Mouse (Mus musculus) kidney, adult 2 months (tissue): ENCODE results near the gene Crlf1. TPM values are rescaled to one million over a fixed set of nuclear protein-coding genes. Genes with fewer than 3 reads are reported as not detected.

ENCODE experiments used
- DNase-seq: peaks from one replicate; pipeline ENCODE4 v3.0.0; 2021
- H3K27ac ChIP-seq: fragments of 200-500 bp; 2 replicates; pipeline ENCODE4 v1.5.1; 2012; ENCODE audit warnings: low read depth, low read length, control low read depth, inconsistent platforms; ENCODE audit not compliant: insufficient read depth
- H3K27me3 ChIP-seq: fragments of 200-500 bp; replicated peaks from 2 replicates; pipeline ENCODE4 v1.6.1; 2012; ENCODE audit warnings: mild to moderate bottlenecking, moderate library complexity, low read length, inconsistent platforms; ENCODE audit not compliant: control insufficient read depth, insufficient read depth
- H3K36me3 ChIP-seq: fragments of 200-500 bp; 2 replicates; pipeline ENCODE4 v1.6.1; 2012; ENCODE audit warnings: mild to moderate bottlenecking, moderate library complexity, low read length, inconsistent platforms; ENCODE audit not compliant: control insufficient read depth, insufficient read depth
- H3K4me1 ChIP-seq: fragments of 200-500 bp; 2 replicates; pipeline ENCODE4 v1.6.1; 2011; ENCODE audit warnings: low read length; ENCODE audit not compliant: control insufficient read depth, insufficient read depth
- H3K4me3 ChIP-seq: fragments of 200-500 bp; 2 replicates; pipeline ENCODE4 v1.5.1; 2011; ENCODE audit warnings: mild to moderate bottlenecking, low read depth, low read length, control low read depth; ENCODE audit not compliant: insufficient read depth
- CTCF ChIP-seq: fragments of 200-500 bp; conservative IDR thresholded peaks from 2 replicates; pipeline ENCODE4 v1.5.1; 2011; ENCODE audit warnings: low read depth, mild to moderate bottlenecking, control low read depth, low read length, moderate library complexity, mixed read lengths; ENCODE audit not compliant: insufficient read depth, insufficient read length
- POLR2A ChIP-seq: fragments of 200-500 bp; IDR thresholded peaks from one replicate; pipeline ENCODE4 v1.6.1; 2011; ENCODE audit warnings: low read depth, low read length, control low read depth
- WGBS: fragments of 180-500 bp; shearing (Covaris S2); methylation state at CpG from one replicate; pipeline ENCODE4 v1.1.7; 2018; 5-methylcytosine and 5-hydroxymethylcytosine counted together
- polyA plus RNA-seq: library from polyadenylated mRNA; depleted of rRNA; stranded (reverse); fragments of >200 nt; gene quantifications from 2 replicates; pipeline ENCODE4 v1.2.3, GENCODE M21; 2012; rRNA removed

Gene Crlf1
- 2.6 TPM in 2 replicates for polyA plus RNA-seq

- TF ChIP-seq POLR2A (no peak), CTCF (no peak)
- 2% methylated on average over 83 of the region's 93 CpGs for WGBS
- Histone ChIP-seq H3K4me1 (no peaks in the 10 kb centered on the region), H3K4me3 (peak within 1 kb of the TSS; percentile 30), H3K27me3 (peaks cover 12% of the 10 kb centered on the region; the same call in 1 of the 2 replicates), H3K36me3 (no peaks in the 10 kb centered on the region), H3K27ac (no peak within 1 kb of the TSS)
- DNase-seq = no peak
Measured at GRCm38 (mm10) chr8:70492664-70493640, at the start of gene Crlf1. Gene Crlf1, plus strand, starts transcription at chr8:70493158.

GRCm38 (mm10) chr8:70443326-70443725, 49.6 kb upstream of the Crlf1 start:
- Histone ChIP-seq H3K4me3 (no peak overlapping the region), H3K27ac (no peak overlapping the region), H3K4me1 (peaks cover 6% of the 10 kb centered on the region; the same call in 1 of the 2 replicates), H3K27me3 (no peaks in the 10 kb centered on the region), H3K36me3 (no peaks in the 10 kb centered on the region)
- no peak for DNase-seq
- 58% methylated on average over 4 of the region's 4 CpGs for WGBS
- TF ChIP-seq CTCF (no peak), POLR2A (no peak)

GRCm38 (mm10) chr8:70445988-70446387, 47.0 kb upstream of the Crlf1 start:
- DNase-seq = no peak
- H3K27ac ChIP-seq = no peak overlapping the region
- no peaks in the 10 kb centered on the region for H3K4me1 ChIP-seq
- no peak overlapping the region for H3K4me3 ChIP-seq
- TF ChIP-seq POLR2A (no peak), CTCF (no peak)
- no peaks in the 10 kb centered on the region for H3K36me3 ChIP-seq
- 56% methylated on average over 1 of the region's 1 CpGs for WGBS
- H3K27me3 ChIP-seq = no peaks in the 10 kb centered on the region

- Histone ChIP-seq H3K27ac (no peak overlapping the region), H3K4me3 (no peak overlapping the region), H3K4me1 (no peaks in the 10 kb centered on the region), H3K27me3 (no peaks in the 10 kb centered on the region), H3K36me3 (no peaks in the 10 kb centered on the region)
- peak; percentile 26 for DNase-seq
- no peak for TF ChIP-seq POLR2A
- TF ChIP-seq CTCF = no peak
- 42% methylated on average over 19 of the region's 19 CpGs for WGBS
Measured at GRCm38 (mm10) chr8:70447639-70448420, 45.1 kb upstream of the Crlf1 start.

- DNase-seq = no peak
- H3K27ac ChIP-seq = no peak overlapping the region
- no peaks in the 10 kb centered on the region for H3K36me3 ChIP-seq
- no peak overlapping the region for H3K4me3 ChIP-seq
- H3K4me1 ChIP-seq = no peaks in the 10 kb centered on the region
- WGBS = 82% methylated on average over 52 of the region's 52 CpGs
- TF ChIP-seq CTCF = no peak
- no peaks in the 10 kb centered on the region for H3K27me3 ChIP-seq
Measured at GRCm38 (mm10) chr8:70452196-70452966, 40.6 kb upstream of the Crlf1 start.

- no peak for DNase-seq
- 95% methylated on average over 5 of the region's 5 CpGs for WGBS
- TF ChIP-seq POLR2A (no peak), CTCF (no peak)
- no peaks in the 10 kb centered on the region for H3K4me1 ChIP-seq
- H3K27me3 ChIP-seq = no peaks in the 10 kb centered on the region
- H3K36me3 ChIP-seq = no peaks in the 10 kb centered on the region
- no peak overlapping the region for H3K4me3 ChIP-seq
- H3K27ac ChIP-seq = no peak overlapping the region
Measured at GRCm38 (mm10) chr8:70453852-70454251, 39.1 kb upstream of the Crlf1 start.
